Mouse (Mus musculus): Measurements from ENCODE around the gene Mrpl53. TPM values are rescaled to one million over a fixed set of nuclear protein-coding genes. Genes with fewer than 3 reads are reported as not detected.

Gene Mrpl53
- polyA plus RNA-seq, 1 experiment from 2014 or later, result 90.2 TPM

DNA sequence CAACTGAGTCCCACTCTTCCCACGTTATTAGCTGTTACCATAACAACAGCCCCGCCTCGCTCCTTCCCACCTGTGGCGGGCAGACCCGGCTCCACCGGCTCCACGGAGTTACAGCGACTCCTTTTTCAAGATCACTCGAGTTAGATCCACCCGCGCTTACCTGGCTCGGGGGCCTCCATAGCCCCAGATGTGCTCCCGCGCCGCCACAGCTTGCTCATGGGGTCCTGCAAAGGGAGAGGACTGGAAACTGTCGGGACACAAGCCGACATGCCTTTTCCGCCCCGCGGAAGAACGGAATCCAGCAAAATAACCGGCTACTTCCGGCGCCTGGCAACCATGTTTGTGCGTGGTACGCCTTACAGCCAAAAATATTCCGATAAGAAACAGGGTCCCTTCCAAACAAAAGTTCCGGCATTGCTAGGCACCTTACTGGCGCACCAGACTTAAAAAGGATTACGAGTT is 16.0 kb downstream of the Mrpl53 start:
- Histone ChIP-seq H3K9ac (replicated peaks) (peak overlapping the region; percentile 74), H3K9me3 (ENCODE audit: low read length) (no peaks in the 10 kb centered on the region), H3K4me1 (ENCODE audit: insufficient read depth) (peaks cover 37% of the 10 kb centered on the region), H3K4me3 (ENCODE audit: low read depth, low read length) (peak overlapping the region; percentile 76), H3K4me2 (ENCODE audit: low read depth, low read length) (peak overlapping the region; percentile 97), H3K27me3 (ENCODE audit: insufficient read depth, low read length) (no peaks in the 10 kb centered on the region), H3K36me3 (replicated peaks; ENCODE audit: insufficient read depth, low read length) (0 out of 2 replicates have a peak, but pooled peaks cover 3% of the 10 kb centered on the region), H3K27ac (ENCODE audit: low read depth) (peak overlapping the region; percentile 65)
- ATAC-seq (peak; percentile 20), DNase-seq (peak; percentile 92)
- WGBS (ENCODE audit: insufficient replicate concordance), result under 1% methylated on average over 30 of the region's 30 CpGs
- peak; percentile 82 for TF ChIP-seq EP300 (IDR thresholded peaks at IDR 0.05; ENCODE audit: low read depth)
- no peak for TF ChIP-seq CTCF (IDR thresholded peaks at IDR 0.05; ENCODE audit: low read depth)

DNA sequence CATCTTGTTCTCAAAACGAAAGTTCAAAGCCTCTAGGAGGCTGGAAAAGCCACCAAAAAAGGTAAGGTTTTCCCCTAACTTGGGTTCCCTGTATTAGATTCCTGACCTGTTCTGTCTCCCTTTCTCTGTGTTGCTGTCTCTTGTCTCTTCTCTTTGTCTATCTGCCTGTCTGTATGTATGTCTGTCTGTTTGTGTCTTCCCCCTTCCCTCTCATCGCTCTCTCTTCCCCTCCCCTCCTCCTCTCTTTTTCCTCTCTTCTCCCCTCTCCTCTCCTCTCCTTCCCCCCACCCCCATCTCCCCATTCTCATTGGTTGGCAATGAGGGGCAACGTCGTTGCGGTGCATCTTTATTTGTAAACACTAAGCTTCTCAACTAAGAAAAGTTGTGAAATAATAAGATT is 16.5 kb downstream of the Mrpl53 start, which contains the start of gene Ino80b:
Gene Ino80b, minus strand, starts transcription at position 101 of the 400 bp plus-strand sequence.
- DNase-seq (no peak), ATAC-seq (no peak)
- Histone ChIP-seq H3K9ac (replicated peaks) (peak within 1 kb of the TSS; percentile 74), H3K36me3 (replicated peaks; ENCODE audit: insufficient read depth, low read length) (0 out of 2 replicates have a peak, but pooled peaks cover 3% of the 10 kb centered on the region), H3K4me3 (ENCODE audit: low read depth, low read length) (peak within 1 kb of the TSS; percentile 76), H3K27me3 (ENCODE audit: insufficient read depth, low read length) (no peaks in the 10 kb centered on the region), H3K4me1 (ENCODE audit: insufficient read depth) (peaks cover 33% of the 10 kb centered on the region), H3K27ac (ENCODE audit: low read depth) (peak within 1 kb of the TSS; percentile 65), H3K4me2 (ENCODE audit: low read depth, low read length) (peak within 1 kb of the TSS; percentile 97), H3K9me3 (ENCODE audit: low read length) (no peaks in the 10 kb centered on the region)
- TF ChIP-seq CTCF (IDR thresholded peaks at IDR 0.05; ENCODE audit: low read depth) (no peak), EP300 (IDR thresholded peaks at IDR 0.05; ENCODE audit: low read depth) (no peak)
- WGBS (ENCODE audit: insufficient replicate concordance), result 27% methylated on average over 5 of the region's 5 CpGs

DNA sequence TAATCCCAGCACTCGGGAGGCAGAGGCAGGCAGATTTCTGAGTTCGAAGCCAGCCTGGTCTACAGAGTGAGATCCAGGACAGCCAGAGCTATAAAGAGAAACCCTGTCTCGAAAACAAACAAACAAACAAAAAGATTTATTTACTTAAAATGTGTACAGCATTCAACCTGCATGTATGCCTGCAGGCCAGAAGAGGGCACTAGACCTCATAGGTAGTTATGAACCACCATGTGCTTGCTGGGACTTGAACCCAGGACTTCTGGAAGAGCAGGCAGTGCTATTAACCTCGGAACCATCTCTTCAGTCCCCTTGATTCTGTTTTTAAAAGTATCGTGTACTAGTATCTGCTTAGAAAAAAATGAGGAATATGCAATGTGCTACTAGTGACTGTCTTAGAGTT is 18.6 kb downstream of the Mrpl53 start:
- DNase-seq (no peak), ATAC-seq (no peak)
- Histone ChIP-seq H3K4me1 (ENCODE audit: insufficient read depth) (peaks cover 27% of the 10 kb centered on the region), H3K36me3 (replicated peaks; ENCODE audit: insufficient read depth, low read length) (0 out of 2 replicates have a peak, but pooled peaks cover 3% of the 10 kb centered on the region), H3K4me3 (ENCODE audit: low read depth, low read length) (no peak overlapping the region), H3K27ac (ENCODE audit: low read depth) (no peak overlapping the region), H3K9ac (replicated peaks) (no peak overlapping the region), H3K4me2 (ENCODE audit: low read depth, low read length) (no peak overlapping the region), H3K27me3 (ENCODE audit: insufficient read depth, low read length) (no peaks in the 10 kb centered on the region), H3K9me3 (ENCODE audit: low read length) (no peaks in the 10 kb centered on the region)
- TF ChIP-seq EP300 (IDR thresholded peaks at IDR 0.05; ENCODE audit: low read depth), result no peak
- TF ChIP-seq CTCF (IDR thresholded peaks at IDR 0.05; ENCODE audit: low read depth), result peak; percentile 58
- 83% methylated on average over 5 of the region's 5 CpGs for WGBS (ENCODE audit: insufficient replicate concordance)

DNA sequence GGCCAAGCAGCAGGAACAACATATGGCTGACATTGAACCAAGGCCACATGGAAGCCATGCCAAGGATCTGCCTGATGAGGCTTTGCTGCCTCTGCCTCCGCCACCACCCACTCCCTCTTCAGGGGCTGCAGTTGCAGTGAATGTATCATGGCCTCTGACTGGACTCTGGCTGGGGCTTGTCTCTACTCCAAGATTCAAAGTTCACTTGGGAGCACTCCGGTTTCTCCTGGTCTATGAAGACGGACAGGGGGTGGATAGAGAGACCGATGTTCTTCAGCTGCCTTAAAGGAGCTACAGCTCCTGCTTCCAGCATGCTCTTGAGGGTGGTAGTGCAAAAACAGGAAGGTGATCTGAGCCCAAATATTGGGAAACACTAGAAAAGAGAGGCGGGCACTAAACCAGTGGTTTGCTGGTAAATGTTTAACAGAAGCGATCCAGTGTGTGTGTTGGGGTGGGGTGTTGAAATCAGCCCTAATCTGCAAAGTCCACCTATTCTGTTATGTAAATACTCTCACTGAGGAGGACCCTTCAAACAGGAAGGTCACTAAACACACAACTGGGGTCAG is 22.7 kb downstream of the Mrpl53 start:
- H3K4me2 ChIP-seq (ENCODE audit: low read depth, low read length), result peak overlapping the region; percentile 30; the same call in 1 of the 2 replicates
- peak; percentile 49 for DNase-seq
- peak overlapping the region; percentile 3 for H3K9ac ChIP-seq (replicated peaks)

DNA sequence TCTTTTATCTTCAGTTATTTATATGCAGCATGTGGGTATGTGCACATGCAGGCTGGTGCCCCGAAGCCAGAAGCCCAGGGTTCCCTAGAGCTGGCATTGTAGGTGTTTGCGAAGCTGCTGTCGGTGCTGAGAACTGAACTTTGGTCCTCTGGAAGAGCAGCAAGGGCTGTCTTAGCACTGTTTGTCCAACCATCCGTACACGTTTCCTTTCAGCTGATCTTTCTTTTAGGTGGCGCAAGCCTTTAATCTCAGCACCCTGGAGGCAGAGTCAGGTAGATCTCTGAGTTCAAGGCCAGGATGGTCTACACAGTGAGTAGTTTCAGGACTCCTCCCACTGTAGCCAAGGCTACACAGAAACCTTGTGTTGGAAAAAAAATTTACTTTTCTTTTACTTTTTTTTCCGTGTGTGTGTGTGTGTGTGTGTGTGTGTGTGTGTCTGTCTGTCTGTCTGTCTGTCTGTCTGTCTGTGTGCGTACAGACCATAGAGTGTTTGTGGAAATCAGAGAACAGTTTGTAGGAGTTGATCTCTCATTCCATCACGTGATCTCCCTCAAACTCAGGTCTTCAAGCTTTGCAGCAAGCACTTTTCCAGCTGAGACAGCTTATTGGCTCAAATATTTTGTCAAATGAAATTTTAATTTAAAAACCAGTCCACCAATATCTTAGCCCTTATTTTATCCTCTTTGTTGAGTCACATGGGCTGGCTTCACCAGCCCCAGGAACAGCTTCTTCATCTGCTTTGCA is 23.5 kb downstream of the Mrpl53 start:
- no peaks in the 10 kb centered on the region for H3K27me3 ChIP-seq (ENCODE audit: insufficient read depth, low read length)
- H3K9ac ChIP-seq (replicated peaks), result no peak overlapping the region
- DNase-seq (peak; percentile 11), ATAC-seq (peak; percentile 48)
- no peaks in the 10 kb centered on the region for H3K36me3 ChIP-seq (replicated peaks; ENCODE audit: insufficient read depth, low read length)
- H3K9me3 ChIP-seq (ENCODE audit: low read length), result no peaks in the 10 kb centered on the region
- WGBS (ENCODE audit: insufficient replicate concordance), result 51% methylated on average over 9 of the region's 9 CpGs
- peak overlapping the region; percentile 88 for H3K27ac ChIP-seq (ENCODE audit: low read depth)
- H3K4me3 ChIP-seq (ENCODE audit: low read depth, low read length), result no peak overlapping the region
- H3K4me2 ChIP-seq (ENCODE audit: low read depth, low read length), result peak overlapping the region; percentile 30; the same call in 1 of the 2 replicates
- no peak for TF ChIP-seq CTCF (IDR thresholded peaks at IDR 0.05; ENCODE audit: low read depth)
- no peak for TF ChIP-seq EP300 (IDR thresholded peaks at IDR 0.05; ENCODE audit: low read depth)
- H3K4me1 ChIP-seq (ENCODE audit: insufficient read depth), result peaks cover 28% of the 10 kb centered on the region

More for the DNA sequence above, 22.7 kb downstream of the Mrpl53 start:
- peak; percentile 90 for ATAC-seq
- H3K36me3 ChIP-seq (replicated peaks; ENCODE audit: insufficient read depth, low read length), result no peaks in the 10 kb centered on the region
- WGBS (ENCODE audit: insufficient replicate concordance), result 36% methylated on average over 6 of the region's 6 CpGs
- H3K4me1 ChIP-seq (ENCODE audit: insufficient read depth), result peaks cover 26% of the 10 kb centered on the region
- no peaks in the 10 kb centered on the region for H3K9me3 ChIP-seq (ENCODE audit: low read length)
- no peak overlapping the region for H3K4me3 ChIP-seq (ENCODE audit: low read depth, low read length)
- no peak for TF ChIP-seq CTCF (IDR thresholded peaks at IDR 0.05; ENCODE audit: low read depth)
- TF ChIP-seq EP300 (IDR thresholded peaks at IDR 0.05; ENCODE audit: low read depth), result peak; percentile 46; the same call in 1 of the 2 replicates
- peak overlapping the region; percentile 88 for H3K27ac ChIP-seq (ENCODE audit: low read depth)
- H3K27me3 ChIP-seq (ENCODE audit: insufficient read depth, low read length), result no peaks in the 10 kb centered on the region

DNA sequence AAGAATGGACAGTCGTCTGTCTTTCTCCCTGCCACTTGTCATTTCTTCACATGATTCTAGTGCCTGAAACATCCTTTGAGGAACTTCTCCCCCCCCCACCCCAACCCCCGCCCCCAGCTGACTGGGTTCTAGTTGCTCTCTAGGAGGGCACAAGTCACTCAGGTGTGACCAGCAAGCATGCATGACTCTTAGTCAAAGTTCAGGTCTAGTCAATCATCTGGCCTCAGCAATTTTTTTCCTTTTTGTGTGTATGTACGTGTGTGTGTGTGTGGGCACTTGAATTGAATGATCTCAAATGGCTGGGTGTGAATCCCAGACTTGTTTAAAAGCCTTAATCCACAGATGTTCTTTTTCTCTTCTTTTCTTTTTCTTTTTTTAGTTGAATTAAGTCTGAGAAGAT is 25.4 kb downstream of the Mrpl53 start:
- Histone ChIP-seq H3K27ac (ENCODE audit: low read depth) (no peak overlapping the region), H3K36me3 (replicated peaks; ENCODE audit: insufficient read depth, low read length) (no peaks in the 10 kb centered on the region), H3K27me3 (ENCODE audit: insufficient read depth, low read length) (no peaks in the 10 kb centered on the region), H3K4me3 (ENCODE audit: low read depth, low read length) (no peak overlapping the region), H3K9me3 (ENCODE audit: low read length) (no peaks in the 10 kb centered on the region), H3K4me2 (ENCODE audit: low read depth, low read length) (no peak overlapping the region), H3K4me1 (ENCODE audit: insufficient read depth) (peaks cover 44% of the 10 kb centered on the region), H3K9ac (replicated peaks) (no peak overlapping the region)
- TF ChIP-seq EP300 (IDR thresholded peaks at IDR 0.05; ENCODE audit: low read depth) (no peak), CTCF (IDR thresholded peaks at IDR 0.05; ENCODE audit: low read depth) (no peak)
- 55% methylated on average over 3 of the region's 3 CpGs for WGBS (ENCODE audit: insufficient replicate concordance)
- DNase-seq (peak; percentile 10), ATAC-seq (no peak)

Measured in liver, postnatal 0 days (tissue).